Mouse (Mus musculus) stomach, postnatal 0 days (tissue): ENCODE data around the gene Mmp2. TPM values are rescaled to one million over a fixed set of nuclear protein-coding genes. Genes with fewer than 3 reads are reported as not detected.

Experiments used
- ATAC-seq: fragments of 200-750 bp; cut with Nextera tagmentation; 2 replicates; pipeline ENCODE4 v1.8.0; 2017; ENCODE audit not compliant: low FRiP score, low TSS enrichment
- DNase-seq: peaks from one replicate; pipeline ENCODE4 v3.0.0-alpha.2; 2016; ENCODE audit warnings: low spot score
- H3K27ac ChIP-seq: fragments of 300-500 bp; sonication (generic); replicated peaks from 2 replicates; pipeline ENCODE4 v1.5.1; 2014; ENCODE audit warnings: mild to moderate bottlenecking, control low read depth
- H3K27me3 ChIP-seq: fragments of 300-500 bp; sonication (generic); 2 replicates; pipeline ENCODE4 v1.6.1; 2014; ENCODE audit warnings: low read length; ENCODE audit not compliant: control insufficient read depth, insufficient read depth
- H3K36me3 ChIP-seq: fragments of 300-500 bp; sonication (generic); 2 replicates; pipeline ENCODE4 v1.6.1; 2014; ENCODE audit warnings: low read length, mixed read lengths; ENCODE audit not compliant: control insufficient read depth, insufficient read depth
- H3K4me1 ChIP-seq: fragments of 300-500 bp; sonication (generic); replicated peaks from 2 replicates; pipeline ENCODE4 v1.6.1; 2014; ENCODE audit warnings: antibody characterized with exemption; ENCODE audit not compliant: control insufficient read depth, insufficient read depth
- H3K4me2 ChIP-seq: fragments of 300-500 bp; sonication (generic); replicated peaks from 2 replicates; pipeline ENCODE4 v1.6.1; 2014; ENCODE audit warnings: low read depth, mild to moderate bottlenecking, control low read depth, moderate library complexity
- H3K4me3 ChIP-seq: fragments of 300-500 bp; sonication (generic); 2 replicates; pipeline ENCODE4 v1.5.1; 2014; ENCODE audit warnings: low read depth, low read length, control low read depth
- H3K9ac ChIP-seq: fragments of 300-500 bp; sonication (generic); 2 replicates; pipeline ENCODE4 v1.6.1; 2014; ENCODE audit warnings: mild to moderate bottlenecking, low read length, control low read depth, mixed read lengths
- H3K9me3 ChIP-seq: fragments of 300-500 bp; sonication (generic); 2 replicates; pipeline ENCODE4 v1.6.1; 2016; ENCODE audit warnings: low read length; ENCODE audit not compliant: control insufficient read depth
- CTCF ChIP-seq: IDR thresholded peaks from 2 replicates; pipeline ENCODE4 v1.5.1; 2016; ENCODE audit warnings: antibody characterized with exemption, low read depth, mild to moderate bottlenecking, moderate library complexity
- EP300 ChIP-seq: optimal IDR thresholded peaks from 2 replicates; pipeline ENCODE3; 2016; ENCODE audit warnings: antibody characterized with exemption
- WGBS: fragments of 180-500 bp; shearing (Covaris S2); extraction: QIAGEN DNeasy Blood & Tissue Kit; methylation state at CpG from one replicate; pipeline ENCODE4 v1.1.7; 2014; 5-methylcytosine and 5-hydroxymethylcytosine counted together
- polyA plus RNA-seq: library from polyadenylated mRNA; unstranded; fragments of >200 nt; fragmentation: Nextera tagmentation; extraction: Ambion mirVana; gene quantifications from 2 replicates; pipeline ENCODE4 v1.2.1, GENCODE M21; 2015

Mmp2 gene
- polyA plus RNA-seq, 1 experiment from 2014 or later = 80.4 TPM

DNA sequence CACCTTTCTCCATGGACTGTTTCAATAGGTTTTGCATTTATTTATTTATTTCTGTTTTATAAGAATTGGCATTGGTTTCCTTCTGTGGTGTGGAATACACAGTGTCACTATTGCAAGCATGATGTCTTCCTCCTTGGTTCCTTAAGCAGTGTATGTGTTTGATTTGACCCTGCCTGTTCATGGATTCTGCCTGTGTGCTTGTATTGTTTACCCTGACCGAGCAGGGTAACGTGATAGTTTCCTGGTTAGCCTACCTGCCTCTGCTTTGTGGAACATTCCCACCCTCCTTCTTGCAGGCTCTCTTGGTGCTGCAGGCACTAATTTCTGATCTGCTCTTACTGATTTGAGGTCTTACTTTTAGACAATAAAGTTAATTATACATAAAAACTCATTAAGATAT, 66.8 kb downstream of the Mmp2 start:
- H3K4me2 ChIP-seq = no peak overlapping the region
- H3K4me3 ChIP-seq = no peak overlapping the region
- H3K4me1 ChIP-seq = no peaks in the 10 kb centered on the region
- 29% methylated on average over 2 of the region's 2 CpGs for WGBS
- peak; percentile 22 for DNase-seq
- peak; percentile 79 for ATAC-seq
- H3K27me3 ChIP-seq = no peaks in the 10 kb centered on the region
- no peak for TF ChIP-seq EP300
- no peak for TF ChIP-seq CTCF
- no peaks in the 10 kb centered on the region for H3K9me3 ChIP-seq
- no peak overlapping the region for H3K9ac ChIP-seq
- no peaks in the 10 kb centered on the region for H3K36me3 ChIP-seq
- H3K27ac ChIP-seq = no peak overlapping the region

DNA sequence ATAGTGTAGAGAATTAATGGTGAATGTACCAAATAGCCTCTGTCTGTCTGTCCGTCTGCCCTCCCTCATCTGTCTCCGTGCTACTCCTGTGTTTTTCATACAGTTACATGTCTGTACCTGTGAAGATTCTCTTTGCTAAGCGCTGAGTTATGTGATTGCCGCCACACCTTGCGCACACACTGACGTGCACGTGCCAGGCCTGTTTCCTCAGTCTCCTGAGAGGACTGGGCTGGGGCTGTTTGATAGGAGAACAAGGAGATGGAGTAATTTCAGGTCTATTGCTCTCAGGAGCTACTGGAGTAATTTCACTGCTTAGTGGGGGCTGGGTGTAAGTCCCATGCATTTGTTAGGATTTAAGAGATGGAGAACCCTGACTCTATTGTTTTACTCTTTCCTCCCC, 68.0 kb downstream of the Mmp2 start:
- ATAC-seq (peak; percentile 83), DNase-seq (peak; percentile 74)
- Histone ChIP-seq H3K27ac (no peak overlapping the region), H3K4me3 (no peak overlapping the region), H3K9ac (no peak overlapping the region), H3K9me3 (no peaks in the 10 kb centered on the region), H3K36me3 (no peaks in the 10 kb centered on the region), H3K4me1 (no peaks in the 10 kb centered on the region), H3K27me3 (no peaks in the 10 kb centered on the region), H3K4me2 (no peak overlapping the region)
- 60% methylated on average over 7 of the region's 7 CpGs for WGBS
- TF ChIP-seq CTCF (no peak), EP300 (no peak)

DNA sequence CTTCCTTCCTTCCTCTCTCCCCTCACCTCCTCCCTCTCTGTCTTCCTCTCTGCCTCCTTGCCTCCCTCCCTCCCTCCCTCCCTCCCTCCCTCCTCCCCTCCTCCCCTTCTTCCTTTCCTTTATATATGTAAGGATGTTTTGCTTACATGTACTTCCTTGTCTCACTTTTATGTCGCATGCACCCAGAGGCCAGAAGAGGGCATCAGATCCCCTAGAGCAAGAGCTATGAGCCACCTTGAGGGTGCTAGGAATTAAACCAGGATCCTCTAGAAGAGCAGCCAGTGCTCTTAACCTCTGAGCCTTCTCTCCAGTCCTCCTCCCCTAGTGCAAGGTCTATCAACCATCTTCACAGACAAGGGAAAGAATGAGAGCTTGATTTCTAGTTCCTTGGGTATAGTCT, 69.0 kb downstream of the Mmp2 start:
- no peaks in the 10 kb centered on the region for H3K4me1 ChIP-seq
- ATAC-seq (no peak), DNase-seq (no peak)
- no peak overlapping the region for H3K9ac ChIP-seq
- H3K36me3 ChIP-seq = no peaks in the 10 kb centered on the region
- no peak overlapping the region for H3K4me2 ChIP-seq
- whole genome bisulfite sequencing = 89% methylated on average over 1 of the region's 1 CpGs
- H3K27ac ChIP-seq = no peak overlapping the region
- TF ChIP-seq CTCF (peak; percentile 29), EP300 (no peak)
- H3K27me3 ChIP-seq = no peaks in the 10 kb centered on the region
- H3K9me3 ChIP-seq = no peaks in the 10 kb centered on the region
- H3K4me3 ChIP-seq = no peak overlapping the region

GRCm38 (mm10) chr8:92896611-92897010, 69.5 kb downstream of the Mmp2 start:
- H3K4me3 ChIP-seq = no peak overlapping the region
- DNase-seq (no peak), ATAC-seq (no peak)
- H3K9me3 ChIP-seq = no peaks in the 10 kb centered on the region
- H3K36me3 ChIP-seq = no peaks in the 10 kb centered on the region
- no peaks in the 10 kb centered on the region for H3K27me3 ChIP-seq
- TF ChIP-seq EP300 (no peak), CTCF (no peak)
- H3K4me2 ChIP-seq = no peak overlapping the region
- no peak overlapping the region for H3K27ac ChIP-seq
- no peak overlapping the region for H3K9ac ChIP-seq
- H3K4me1 ChIP-seq = no peaks in the 10 kb centered on the region
- WGBS = 36% methylated on average over 5 of the region's 5 CpGs

- TF ChIP-seq CTCF = no peak
- TF ChIP-seq EP300 = no peak
- H3K36me3 ChIP-seq = no peaks in the 10 kb centered on the region
- no peak for ATAC-seq
- no peak for DNase-seq
- H3K4me2 ChIP-seq = no peak overlapping the region
- H3K27ac ChIP-seq = no peak overlapping the region
- H3K27me3 ChIP-seq = no peaks in the 10 kb centered on the region
- H3K9me3 ChIP-seq = no peaks in the 10 kb centered on the region
- WGBS = 77% methylated on average over 4 of the region's 4 CpGs
- H3K9ac ChIP-seq = no peak overlapping the region
- no peaks in the 10 kb centered on the region for H3K4me1 ChIP-seq
- H3K4me3 ChIP-seq = no peak overlapping the region
Observed at GRCm38 (mm10) chr8:92897794-92898193, 70.7 kb downstream of the Mmp2 start.

- H3K4me1 ChIP-seq = no peaks in the 10 kb centered on the region
- no peak overlapping the region for H3K9ac ChIP-seq
- no peak; the same call in 1 of the 2 replicates for ATAC-seq
- no peaks in the 10 kb centered on the region for H3K36me3 ChIP-seq
- H3K4me2 ChIP-seq = no peak overlapping the region
- WGBS = 68% methylated on average over 9 of the region's 9 CpGs
- no peaks in the 10 kb centered on the region for H3K9me3 ChIP-seq
- no peak overlapping the region for H3K4me3 ChIP-seq
- no peak for DNase-seq
- no peak overlapping the region for H3K27ac ChIP-seq
- no peak for TF ChIP-seq EP300
- TF ChIP-seq CTCF = no peak
- no peaks in the 10 kb centered on the region for H3K27me3 ChIP-seq
Observed at GRCm38 (mm10) chr8:92899590-92899989, 72.5 kb downstream of the Mmp2 start.
